Mouse (Mus musculus) heart, embryonic 13.5 days (tissue): ENCODE results near the gene Ttc6. TPM values are rescaled to one million over a fixed set of nuclear protein-coding genes. Genes with fewer than 3 reads are reported as not detected.
A peak's percentile ranks its signal among the peaks of the same experiment; 100 is the strongest.

Experiments used
- ATAC-seq: fragments of 200-750 bp; cut with Nextera tagmentation; 2 replicates; pipeline ENCODE4 v1.8.0; 2017; ENCODE audit warnings: moderate TSS enrichment; ENCODE audit not compliant: insufficient number of reproducible peaks, low FRiP score, low TSS enrichment; ENCODE audit errors: extremely low read depth
- H3K27ac ChIP-seq: fragments of 300-500 bp; sonication (generic); replicated peaks from 2 replicates; pipeline ENCODE4 v1.5.1; 2015; ENCODE audit warnings: moderate library complexity, mild to moderate bottlenecking, inconsistent platforms
- H3K27me3 ChIP-seq: fragments of 300-500 bp; sonication (generic); replicated peaks from 2 replicates; pipeline ENCODE4 v1.6.1; 2015; ENCODE audit warnings: mild to moderate bottlenecking, inconsistent platforms
- H3K36me3 ChIP-seq: fragments of 300-500 bp; sonication (generic); 2 replicates; pipeline ENCODE4 v1.6.1; 2015; ENCODE audit warnings: mild to moderate bottlenecking, inconsistent platforms
- H3K4me1 ChIP-seq: fragments of 300-500 bp; sonication (generic); 2 replicates; pipeline ENCODE4 v1.6.1; 2015; ENCODE audit warnings: inconsistent platforms
- H3K4me2 ChIP-seq: fragments of 300-500 bp; sonication (generic); 2 replicates; pipeline ENCODE4 v1.6.1; 2015; ENCODE audit warnings: inconsistent platforms, mild to moderate bottlenecking, moderate library complexity
- H3K4me3 ChIP-seq: fragments of 300-500 bp; sonication (generic); 2 replicates; pipeline ENCODE4 v1.5.1; 2015; ENCODE audit warnings: moderate library complexity, mild to moderate bottlenecking, inconsistent platforms
- H3K9ac ChIP-seq: fragments of 300-500 bp; sonication (generic); 2 replicates; pipeline ENCODE4 v1.6.1; 2015; ENCODE audit warnings: inconsistent platforms, mild to moderate bottlenecking, moderate library complexity
- H3K9me3 ChIP-seq: fragments of 300-500 bp; sonication (generic); 2 replicates; pipeline ENCODE4 v1.6.1; 2016; ENCODE audit warnings: inconsistent platforms
- WGBS: fragments of 180-500 bp; shearing (Covaris S2); methylation state at CpG from one replicate; pipeline ENCODE4 v1.1.7; 2015; ENCODE audit warnings: mixed read lengths; 5-methylcytosine and 5-hydroxymethylcytosine counted together
- polyA plus RNA-seq: library from polyadenylated mRNA; unstranded; fragments of >200 nt; fragmentation: Nextera tagmentation; extraction: Ambion mirVana; gene quantifications from 2 replicates; pipeline ENCODE4 v1.2.1, GENCODE M21; 2015

Ttc6 gene
- polyA plus RNA-seq, 1 experiment from 2014 or later: 0.60 TPM

GRCm38 (mm10) chr12:57776290-57776997, 212.5 kb downstream of the Ttc6 start:
- peak overlapping the region; percentile 57 for H3K4me2 ChIP-seq
- peak overlapping the region; percentile 48; the same call in 1 of the 2 replicates for H3K27ac ChIP-seq
- no peaks in the 10 kb centered on the region for H3K9me3 ChIP-seq
- H3K9ac ChIP-seq: 0 out of 2 replicates have a peak overlapping the region, but pooled peaks have one; percentile 10
- peaks cover 9% of the 10 kb centered on the region for H3K4me1 ChIP-seq
- H3K36me3 ChIP-seq: no peaks in the 10 kb centered on the region
- peak overlapping the region; percentile 16; the same call in 1 of the 2 replicates for H3K4me3 ChIP-seq
- WGBS: 17% methylated on average over 12 of the region's 12 CpGs
- ATAC-seq: no peak; the same call in 1 of the 2 replicates
- no peaks in the 10 kb centered on the region for H3K27me3 ChIP-seq

DNA sequence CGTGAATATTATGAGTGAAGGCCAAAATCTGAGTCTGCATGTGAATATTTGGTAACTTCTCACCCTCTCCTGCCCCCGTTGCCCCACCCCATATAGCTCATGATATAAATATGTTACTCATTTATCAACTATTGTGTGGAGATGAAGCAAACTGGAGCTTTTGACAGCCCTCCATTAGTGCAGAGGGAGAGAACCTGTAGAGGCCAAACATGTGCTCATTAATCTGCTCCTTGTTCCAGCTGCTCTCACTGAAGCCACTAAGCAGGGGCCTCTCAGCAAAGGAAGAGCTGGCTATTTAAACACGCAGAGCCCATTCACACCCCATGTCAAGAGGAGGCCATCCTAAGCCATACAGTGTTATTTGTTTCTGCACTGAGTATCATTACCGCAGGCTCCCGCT, 218.0 kb downstream of the Ttc6 start:
- Histone ChIP-seq H3K9ac (no peak overlapping the region), H3K36me3 (no peaks in the 10 kb centered on the region), H3K27ac (no peak overlapping the region), H3K27me3 (no peaks in the 10 kb centered on the region), H3K4me3 (no peak overlapping the region), H3K4me2 (no peak overlapping the region), H3K9me3 (no peaks in the 10 kb centered on the region), H3K4me1 (0 out of 2 replicates have a peak, but pooled peaks cover 4% of the 10 kb centered on the region)
- no peak for ATAC-seq
- 70% methylated on average over 5 of the region's 5 CpGs for WGBS

DNA sequence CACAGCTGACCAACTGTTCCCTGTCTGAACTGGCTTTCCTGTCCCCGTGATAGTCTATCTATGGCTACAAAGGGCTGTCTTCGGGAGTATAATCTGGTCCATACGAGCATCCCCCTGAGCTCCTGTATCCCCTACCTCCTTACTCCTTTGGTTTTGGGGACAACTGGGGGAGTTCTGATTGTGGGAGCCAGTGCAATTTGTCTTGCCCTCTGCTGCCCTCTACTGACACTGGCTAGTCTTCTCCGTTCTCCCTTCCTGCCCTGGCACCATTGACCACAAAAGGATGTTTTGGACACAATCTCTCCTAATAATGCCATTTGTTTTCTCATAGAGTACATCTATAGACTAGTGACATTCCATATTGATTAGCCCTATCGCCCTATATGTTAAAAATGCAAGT, 223.6 kb downstream of the Ttc6 start:
- Histone ChIP-seq H3K4me1 (no peaks in the 10 kb centered on the region), H3K4me3 (no peak overlapping the region), H3K9ac (no peak overlapping the region), H3K4me2 (no peak overlapping the region), H3K27me3 (no peaks in the 10 kb centered on the region), H3K27ac (no peak overlapping the region), H3K9me3 (no peaks in the 10 kb centered on the region), H3K36me3 (no peaks in the 10 kb centered on the region)
- ATAC-seq: no peak
- 23% methylated on average over 5 of the region's 5 CpGs for WGBS

Other genes starting within 250 kb of the Ttc6 start
- gene Foxa1, start 17.2 kb upstream of the Ttc6 start, polyA plus RNA-seq: 0.32 and 0.33 TPM in 2 replicates